ENCODE assay signal across 10 mouse cellular contexts in genomic region chr2:44242628-44243255, GRCm38 (mm10).
DNase-seq lines count a peak whose midpoint lies in the region; ATAC-seq and TF ChIP-seq lines count a peak whose summit lies in the region.
"Had no signal": no experiment of that assay in that cellular context is flagged by ENCODE, and none has a peak within 500 bp of the region (broad histone marks: within the 10 kb centered on the region; RNA-seq: fewer than 3 reads in every experiment).

No protein-coding gene starts in this region.

- DNase-seq in layer of hippocampus, adult 18-20 months (ENCODE audit: low spot score in 2 of 2), result peak; percentile 11 to 48
- DNase-seq in layer of hippocampus, adult 9-10 months (ENCODE audit: low spot score), result no peak
- peak; percentile 7 for DNase-seq in heart, postnatal 4 days
- peak; percentile 29 for DNase-seq in kidney, postnatal 0 days (ENCODE audit: low spot score)
- DNase-seq in spleen, postnatal 36 days (ENCODE audit: low spot score in 2 of 2), result no peak
- DNase-seq in embryo, embryonic 10 days (ENCODE audit: low spot score), result no peak
- DNase-seq: liver had no signal

- no peak overlapping the region for H3K27ac ChIP-seq in kidney, postnatal 0 days
- 0 out of 2 replicates have a peak overlapping the region, but pooled peaks have one; percentile 13 for H3K27ac ChIP-seq in midbrain, embryonic 16.5 days (ENCODE audit: low read length)
- H3K27ac ChIP-seq: embryonic facial prominence, embryonic 13.5 days; heart, embryonic 13.5 days had no signal

- no peak for TF ChIP-seq CTCF in kidney, postnatal 0 days (IDR thresholded peaks at IDR 0.05; ENCODE audit: low read depth)

- no peak overlapping the region for H3K9ac ChIP-seq in kidney, postnatal 0 days (ENCODE audit: low read depth, low read length)
- no peak overlapping the region for H3K9ac ChIP-seq in midbrain, embryonic 16.5 days (ENCODE audit: low read depth, low read length)
- H3K9ac ChIP-seq: embryonic facial prominence, embryonic 13.5 days; heart, embryonic 13.5 days had no signal

- no peaks in the 10 kb centered on the region for H3K27me3 ChIP-seq in kidney, postnatal 0 days (ENCODE audit: insufficient read depth, low read length)
- no peaks in the 10 kb centered on the region for H3K27me3 ChIP-seq in midbrain, embryonic 16.5 days (ENCODE audit: control insufficient read depth, insufficient read depth, low read depth, low read length)
- H3K27me3 ChIP-seq: embryonic facial prominence, embryonic 13.5 days; heart, embryonic 13.5 days had no signal

- ATAC-seq in kidney, postnatal 0 days (replicated peaks; ENCODE audit: low FRiP score, low read depth), result no peak
- ATAC-seq in midbrain, embryonic 16.5 days, result peak; percentile 66

- H3K9me3 ChIP-seq in kidney, postnatal 0 days (replicated peaks; ENCODE audit: low read length), result no peaks in the 10 kb centered on the region
- H3K9me3 ChIP-seq in midbrain, embryonic 16.5 days (replicated peaks; ENCODE audit: control insufficient read depth, low read length, poor library complexity, severe bottlenecking), result no peaks in the 10 kb centered on the region
- H3K9me3 ChIP-seq: embryonic facial prominence, embryonic 13.5 days; heart, embryonic 13.5 days had no signal

- H3K36me3 ChIP-seq in kidney, postnatal 0 days (ENCODE audit: insufficient read depth, low read length), result no peaks in the 10 kb centered on the region
- no peaks in the 10 kb centered on the region for H3K36me3 ChIP-seq in midbrain, embryonic 16.5 days (ENCODE audit: control insufficient read depth, insufficient read depth, low read length)
- H3K36me3 ChIP-seq: embryonic facial prominence, embryonic 13.5 days; heart, embryonic 13.5 days had no signal

- 69% methylated on average over 15 of the region's 15 CpGs for WGBS in kidney, postnatal 0 days
- 63% methylated on average over 15 of the region's 15 CpGs for WGBS in midbrain, embryonic 16.5 days

- no peak overlapping the region for H3K4me2 ChIP-seq in kidney, postnatal 0 days (ENCODE audit: low read length)
- H3K4me2 ChIP-seq in midbrain, embryonic 16.5 days (ENCODE audit: low read length), result no peak overlapping the region
- H3K4me2 ChIP-seq: embryonic facial prominence, embryonic 13.5 days; heart, embryonic 13.5 days had no signal

- H3K4me3 ChIP-seq in kidney, postnatal 0 days (replicated peaks; ENCODE audit: low read depth, low read length), result no peak overlapping the region
- H3K4me3 ChIP-seq in midbrain, embryonic 16.5 days (ENCODE audit: low read depth, low read length), result no peak overlapping the region
- H3K4me3 ChIP-seq: embryonic facial prominence, embryonic 13.5 days; heart, embryonic 13.5 days had no signal

- no peaks in the 10 kb centered on the region for H3K4me1 ChIP-seq in kidney, postnatal 0 days (replicated peaks; ENCODE audit: insufficient read depth, low read length)
- H3K4me1 ChIP-seq in midbrain, embryonic 16.5 days (ENCODE audit: control insufficient read depth, insufficient read depth, low read length), result peaks cover 7% of the 10 kb centered on the region; the same call in 1 of the 2 replicates
- H3K4me1 ChIP-seq: embryonic facial prominence, embryonic 13.5 days; heart, embryonic 13.5 days had no signal

Comparison
In these comparisons a context has a peak if more than half of its experiments do, and no peak if none do; other contexts are left out.
1. DNase-seq: peak in layer of hippocampus, adult 18-20 months (2 of 2), heart, postnatal 4 days (single experiment) and kidney, postnatal 0 days (single experiment); none in layer of hippocampus, adult 9-10 months (single experiment), spleen, postnatal 36 days (0 of 2) and embryo, embryonic 10 days (single experiment).